Mouse (Mus musculus) cerebellum, adult 11-12 months (tissue): ENCODE measurements at regions not wholly inside any gene's neighbourhood (a gene's known extent, or its start where the extent isn't known, plus 50 kb on each side); places are given as distances from the start of the nearest gene placed in this dataset.

Experiments
- DNase-seq: peaks from one replicate; pipeline ENCODE4 v3.0.0; 2022

DNA sequence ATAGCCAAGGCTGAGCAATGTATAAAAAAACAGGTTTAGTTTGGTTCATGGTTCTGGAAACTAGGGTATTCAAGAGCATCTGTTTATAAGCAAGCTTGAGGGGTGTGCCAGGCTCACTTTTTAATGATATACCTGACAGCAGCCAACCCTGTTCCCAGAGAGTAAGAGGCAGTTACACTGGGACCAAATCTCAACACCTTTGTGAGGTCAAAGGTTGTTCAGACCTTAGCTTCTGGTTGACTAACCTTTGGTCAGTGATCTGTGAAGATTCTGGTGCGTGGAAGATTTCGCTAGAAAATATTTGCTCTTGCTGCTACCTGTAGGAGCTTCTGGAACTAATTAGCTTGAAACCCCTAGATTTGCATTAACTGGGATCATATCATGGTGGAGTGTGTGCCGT, 140.8 kb downstream of the Bod1 start:
- no peak for DNase-seq

DNA sequence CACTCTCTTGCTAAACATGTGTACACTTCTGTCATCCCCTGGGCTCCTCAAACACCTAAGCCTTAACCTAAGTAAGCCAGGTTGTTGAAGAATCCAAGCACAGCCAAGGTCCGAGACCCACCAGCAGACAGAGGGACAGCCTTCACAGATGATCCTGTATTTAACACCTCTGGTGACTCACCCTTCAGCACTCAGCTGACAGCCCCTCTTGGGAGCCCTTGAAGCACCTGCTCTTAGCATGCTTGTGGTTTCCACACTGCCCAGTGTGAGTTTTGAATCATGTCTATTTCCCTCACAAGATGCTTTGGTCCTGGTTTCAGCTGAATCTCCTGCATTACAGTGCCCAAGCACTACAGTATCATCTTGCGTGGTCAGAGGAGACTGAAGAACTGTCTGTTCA, 142.0 kb downstream of the Bod1 start:
- no peak for DNase-seq

DNA sequence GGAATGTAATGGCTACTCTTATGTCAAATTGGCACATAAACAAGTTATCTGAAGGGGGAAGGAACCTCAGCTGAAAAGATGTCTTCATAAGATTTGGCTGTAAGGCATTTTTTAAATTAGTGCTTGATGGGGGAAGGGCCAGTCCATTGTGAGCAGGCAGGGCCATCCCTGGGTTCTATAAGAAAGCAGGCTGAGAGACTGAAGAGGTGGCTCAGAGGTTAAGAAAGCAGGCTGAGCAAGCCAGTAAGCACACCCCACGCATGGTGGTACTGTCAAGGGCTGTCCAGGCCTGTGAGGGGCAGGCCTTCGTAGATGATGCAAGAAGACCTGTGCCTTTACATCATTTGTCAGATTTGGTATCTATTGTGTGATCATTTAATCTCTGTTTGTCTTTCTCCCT, 147.0 kb downstream of the Bod1 start:
- DNase-seq: no peak

DNA sequence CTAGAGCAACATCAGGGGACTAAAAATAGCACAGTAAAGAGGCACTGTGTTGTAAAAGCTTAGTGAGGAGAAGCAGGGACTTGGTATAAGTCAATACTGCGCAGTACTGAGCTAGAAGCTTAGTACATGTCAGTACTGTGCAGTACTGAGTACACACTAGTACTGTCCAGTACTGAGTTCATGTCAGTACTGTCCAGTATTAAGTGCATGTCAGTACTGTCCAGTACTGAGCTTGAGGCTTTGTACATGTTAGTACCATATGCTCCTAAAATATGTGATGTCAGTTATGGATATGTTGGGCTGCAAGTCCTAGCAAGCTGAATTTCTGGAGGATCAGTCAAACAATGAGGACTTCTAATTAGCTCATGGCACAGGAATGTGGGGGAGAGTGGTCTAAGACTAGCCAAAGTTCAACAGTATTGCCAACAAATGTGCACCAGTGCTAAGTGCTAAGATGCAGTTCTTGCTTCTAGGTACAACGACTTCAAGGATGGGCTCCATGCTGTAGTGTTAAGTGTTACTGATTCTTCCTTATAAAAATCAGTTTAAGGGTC, 147.5 kb downstream of the Bod1 start:
- no peak for DNase-seq

DNA sequence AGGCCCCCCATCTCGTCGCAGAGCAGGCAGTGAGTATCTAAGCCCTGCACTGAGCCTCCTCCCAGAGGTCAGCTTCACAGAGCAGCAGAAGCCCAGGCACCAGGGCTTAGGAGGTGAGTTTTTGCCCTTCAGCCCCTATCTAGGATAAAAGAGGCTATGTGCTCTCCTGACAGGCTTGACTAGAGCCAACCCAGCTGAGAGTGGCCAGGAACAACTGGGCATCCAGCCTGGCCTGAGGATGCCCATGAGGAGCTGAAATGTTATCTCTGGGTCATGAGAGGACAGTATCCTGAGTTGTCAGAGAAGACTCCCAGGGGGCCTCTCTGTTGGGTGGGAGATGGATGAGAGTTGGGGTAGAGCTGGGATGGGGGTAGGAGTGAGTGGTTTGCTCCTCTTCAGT, 149.6 kb downstream of the Bod1 start:
- no peak for DNase-seq

DNA sequence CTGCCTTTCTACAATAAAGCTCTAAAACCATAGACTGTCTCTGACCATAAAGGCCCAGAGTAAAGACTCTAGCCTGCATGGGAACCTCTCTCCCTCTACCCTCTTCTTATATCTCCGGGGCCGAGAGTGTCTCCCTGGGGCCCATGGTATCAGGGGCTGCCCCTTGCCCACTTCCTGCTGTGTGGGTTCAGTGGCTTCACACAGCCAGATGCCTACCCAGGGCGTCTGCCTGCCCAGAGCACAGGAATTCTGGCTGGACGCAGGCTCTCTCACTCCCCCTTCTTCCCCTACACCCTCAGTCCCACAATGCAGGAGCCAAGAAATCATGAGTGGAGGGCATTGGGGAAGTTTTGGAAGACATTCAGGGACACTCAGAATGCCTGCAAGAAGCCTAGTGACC, 150.8 kb downstream of the Bod1 start:
- DNase-seq: no peak

DNA sequence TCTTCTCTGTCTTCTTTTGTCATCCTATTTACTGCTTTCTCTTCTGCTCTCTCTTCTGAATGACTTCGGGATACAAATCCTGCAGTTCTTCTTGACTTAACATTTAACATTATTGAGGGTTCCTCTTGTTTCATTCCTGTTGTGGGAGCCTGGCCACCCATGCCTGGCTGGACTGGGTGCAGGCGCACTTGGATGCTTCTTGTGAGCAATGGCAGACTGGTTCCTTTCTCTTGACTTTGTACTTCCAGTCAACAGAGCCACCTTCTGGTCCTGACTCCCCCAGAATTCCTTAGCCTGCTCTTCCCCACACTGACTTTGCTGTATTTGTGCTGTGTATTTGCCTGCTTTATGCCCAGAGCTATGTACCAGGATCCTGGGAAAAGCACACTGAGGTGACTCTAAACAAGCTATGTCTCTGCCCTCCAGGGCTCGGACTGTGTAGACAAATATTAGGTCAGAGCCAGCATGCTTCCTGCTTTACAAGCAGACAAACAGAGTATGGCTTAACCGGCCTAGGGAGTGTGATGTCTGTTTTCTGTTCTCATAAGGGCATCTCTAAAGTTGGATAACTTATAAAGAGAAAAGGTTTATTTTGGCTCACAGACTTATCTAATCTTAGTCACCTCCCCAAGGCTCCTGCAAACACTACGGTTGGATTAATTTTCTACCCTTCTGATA, 133.5 kb upstream of the Stc2 start:
- DNase-seq: no peak

DNA sequence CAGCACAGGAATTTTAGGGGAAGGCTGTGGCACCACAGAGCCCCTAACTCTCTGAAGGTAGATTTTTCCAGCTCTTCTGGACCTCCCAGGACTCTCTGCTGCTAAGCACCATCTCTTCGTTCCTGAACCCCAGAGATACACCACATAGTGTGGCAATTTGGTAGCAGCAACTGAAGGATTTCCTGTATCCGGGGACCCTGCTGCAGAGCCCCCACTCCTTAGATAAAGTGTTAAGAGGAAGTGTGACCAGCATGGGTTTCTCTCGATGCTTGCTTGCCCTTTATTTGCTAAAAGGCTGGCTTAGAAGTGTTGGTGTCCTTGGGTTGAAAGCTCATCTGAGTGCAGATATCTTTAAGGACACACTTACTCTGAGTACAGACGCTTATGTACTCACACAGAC, 115.6 kb upstream of the Stc2 start:
- no peak for DNase-seq

DNA sequence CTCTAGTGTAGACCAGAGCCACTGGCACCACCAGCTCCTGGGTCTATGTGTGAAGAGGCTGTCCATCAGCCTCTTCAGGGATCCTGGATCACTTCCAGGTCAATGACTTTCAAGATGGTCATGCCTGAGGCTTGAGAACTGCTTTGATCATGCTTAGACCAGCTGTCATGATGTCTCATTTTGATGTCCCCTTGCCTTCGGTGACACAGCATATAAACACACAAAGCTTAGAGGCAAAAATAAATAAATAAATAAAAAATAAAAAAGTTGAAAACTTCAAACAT, 111.1 kb upstream of the Stc2 start:
- DNase-seq: no peak

DNA sequence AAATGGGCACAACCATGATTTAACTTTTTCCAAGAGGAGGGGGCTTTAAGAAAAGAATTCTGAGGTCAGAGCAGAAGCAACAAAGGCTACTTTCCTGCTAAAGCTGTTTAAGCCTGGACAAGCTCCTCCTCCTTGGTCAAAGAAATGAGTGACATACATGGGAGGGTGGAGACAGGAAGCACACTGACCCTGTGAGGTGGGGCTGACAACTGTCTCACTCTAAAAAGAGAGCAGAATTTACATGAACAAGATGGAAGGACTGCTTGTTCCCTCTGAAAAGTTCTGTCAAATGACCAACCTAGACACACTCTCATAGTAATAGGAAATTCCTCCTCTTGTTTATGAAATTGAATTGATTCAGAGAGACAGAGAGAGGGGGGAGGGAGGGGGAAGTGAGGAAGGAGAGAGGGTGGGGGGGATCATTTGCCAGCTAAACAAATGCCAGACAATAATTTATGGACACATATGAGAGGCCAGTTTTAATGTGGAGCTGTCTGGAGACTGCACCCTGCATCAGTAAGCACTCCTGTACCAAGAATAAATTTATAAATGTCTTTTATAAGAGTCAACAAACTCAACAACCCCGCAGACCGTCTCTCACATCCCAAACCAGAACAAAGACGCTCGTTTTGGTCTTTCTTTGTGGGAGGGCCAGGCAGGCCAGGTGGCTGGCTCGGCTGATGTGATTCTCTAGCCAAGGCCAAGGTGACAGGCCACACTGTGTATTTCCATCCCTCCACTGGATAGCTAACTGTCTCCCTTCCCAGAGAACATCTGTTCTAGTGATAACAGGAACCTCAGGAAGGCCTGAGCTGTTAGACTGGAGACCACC, 110.6 kb upstream of the Stc2 start:
- no peak for DNase-seq

DNA sequence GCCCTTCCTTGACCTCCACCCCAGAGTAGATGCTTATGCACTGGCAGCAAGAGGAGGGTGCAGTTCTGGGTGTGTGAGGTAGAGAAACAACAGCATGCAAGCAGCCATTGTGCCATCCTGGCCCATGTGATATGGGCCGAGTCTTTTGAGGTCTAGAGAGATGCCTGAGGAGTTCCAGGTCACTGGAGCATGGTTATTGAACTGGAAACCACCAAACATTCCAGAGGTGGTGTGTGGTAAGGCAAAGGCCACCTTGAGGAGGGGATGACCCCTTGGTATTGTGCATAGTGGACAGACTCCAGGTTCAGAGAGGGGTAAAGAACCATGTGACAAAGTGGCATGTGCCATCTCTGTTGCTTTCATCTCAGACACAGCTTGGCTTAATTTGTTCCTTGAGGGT, 107.9 kb upstream of the Stc2 start:
- DNase-seq: no peak

DNA sequence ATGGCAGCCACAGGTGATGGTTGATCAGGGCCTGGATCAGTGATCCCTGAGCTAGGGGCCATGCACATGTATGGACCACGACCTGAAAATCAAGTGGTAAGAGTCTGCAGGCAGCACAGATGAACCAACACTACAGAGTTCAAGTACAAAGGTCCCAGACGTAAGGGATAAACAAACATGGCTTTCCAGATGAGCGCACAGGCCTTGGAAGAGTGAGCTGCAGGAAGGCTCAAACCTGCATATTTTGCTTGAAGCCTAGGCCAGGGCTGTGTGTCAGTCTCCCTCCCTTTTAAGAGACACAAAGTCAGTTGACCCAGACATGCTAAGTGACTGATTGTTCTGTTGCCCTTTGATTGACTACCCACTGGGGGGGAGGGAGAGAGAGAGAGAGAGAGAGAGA, 107.2 kb upstream of the Stc2 start:
- no peak for DNase-seq

DNA sequence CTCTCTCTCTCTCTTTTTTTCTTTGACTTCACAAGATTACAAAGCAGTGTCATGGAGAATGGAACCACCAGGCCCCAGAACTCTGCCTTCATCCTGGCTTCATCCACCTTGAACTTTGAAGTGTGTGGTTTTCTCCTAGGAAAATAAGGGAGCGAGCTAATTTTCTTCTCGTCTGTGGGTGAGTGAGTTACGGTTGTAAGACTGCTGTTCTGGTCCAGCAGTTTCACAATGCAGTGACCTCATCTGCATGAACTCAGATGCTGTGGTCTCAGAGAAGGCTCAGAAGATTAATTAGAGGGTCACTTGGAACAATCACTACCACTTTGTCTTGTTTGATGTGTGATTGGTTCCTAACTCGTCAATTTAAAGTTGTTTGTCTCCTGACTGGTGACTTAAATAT, 103.1 kb upstream of the Stc2 start:
- DNase-seq: no peak

DNA sequence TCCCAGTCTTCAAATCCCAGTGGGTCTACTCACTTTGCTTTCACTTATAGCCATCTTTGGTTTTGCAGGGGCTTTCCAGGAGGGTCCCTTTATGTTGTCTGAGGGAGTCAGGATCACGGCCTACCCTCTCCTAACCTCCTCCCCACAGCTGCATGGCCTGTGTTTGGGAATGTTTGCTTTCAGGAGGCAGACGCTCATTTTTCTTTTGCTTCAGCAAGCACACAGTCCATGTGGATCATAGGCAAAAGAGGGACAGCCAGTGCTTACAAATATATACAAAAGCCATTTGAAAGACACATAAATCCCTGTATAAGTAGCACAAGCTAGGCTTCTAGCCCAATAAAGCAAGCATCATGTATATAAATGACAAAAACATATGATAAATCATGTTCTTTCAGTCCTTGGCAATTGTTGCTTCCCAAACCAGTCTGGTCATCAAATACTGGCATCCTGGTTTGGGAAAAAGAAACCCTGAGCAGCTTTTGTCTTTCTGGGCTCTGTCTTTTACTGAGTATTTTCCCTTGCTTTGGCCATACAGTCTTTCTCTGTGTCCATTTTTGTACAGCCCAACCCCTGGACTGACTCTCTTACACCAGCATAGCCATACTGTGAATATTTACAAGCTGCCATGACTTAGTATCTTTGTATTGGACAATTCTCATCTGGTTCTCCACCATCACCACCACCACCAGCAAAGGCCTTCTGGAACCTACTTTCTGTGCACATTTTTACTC, 101.0 kb upstream of the Stc2 start:
- DNase-seq: no peak

DNA sequence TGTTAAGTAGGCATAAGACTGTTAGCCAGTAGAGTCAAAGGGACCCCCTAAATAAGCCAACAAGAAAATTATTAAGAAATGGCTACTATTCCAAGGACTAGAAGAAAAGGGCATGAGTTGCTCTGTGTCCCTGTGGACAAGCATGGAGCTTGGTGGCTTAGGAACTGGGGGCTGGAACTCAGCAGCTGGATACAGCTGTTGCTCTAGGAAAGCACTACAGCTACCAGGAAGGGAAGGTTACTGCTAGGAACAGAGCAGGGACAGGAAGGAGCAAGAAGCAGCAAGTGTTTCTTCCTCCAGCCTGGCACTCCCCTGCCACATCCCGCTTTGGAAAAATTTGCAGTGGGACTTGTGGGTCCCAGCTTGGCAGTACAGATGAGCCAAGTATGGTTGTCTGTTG, 95.0 kb upstream of the Stc2 start:
- DNase-seq: no peak

DNA sequence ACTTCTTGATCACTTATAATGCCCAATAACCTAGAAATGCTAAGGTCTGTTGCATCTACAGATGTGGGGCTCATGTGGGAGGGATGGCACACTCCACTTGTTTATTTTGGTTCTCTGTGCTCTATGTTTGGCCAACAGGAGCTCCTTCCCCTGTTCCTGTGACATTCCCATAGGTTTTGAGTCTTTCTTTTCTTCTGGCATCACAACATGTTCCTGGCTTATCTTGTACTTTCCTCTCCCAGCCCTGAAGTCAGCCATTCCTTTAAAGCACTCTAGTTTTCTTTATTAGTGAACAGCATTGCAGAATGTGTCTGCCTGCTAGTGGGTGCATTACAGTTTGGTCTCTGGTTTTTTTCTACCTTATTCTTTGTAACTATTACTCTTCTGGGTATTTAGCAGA, 92.6 kb upstream of the Stc2 start:
- DNase-seq: no peak

DNA sequence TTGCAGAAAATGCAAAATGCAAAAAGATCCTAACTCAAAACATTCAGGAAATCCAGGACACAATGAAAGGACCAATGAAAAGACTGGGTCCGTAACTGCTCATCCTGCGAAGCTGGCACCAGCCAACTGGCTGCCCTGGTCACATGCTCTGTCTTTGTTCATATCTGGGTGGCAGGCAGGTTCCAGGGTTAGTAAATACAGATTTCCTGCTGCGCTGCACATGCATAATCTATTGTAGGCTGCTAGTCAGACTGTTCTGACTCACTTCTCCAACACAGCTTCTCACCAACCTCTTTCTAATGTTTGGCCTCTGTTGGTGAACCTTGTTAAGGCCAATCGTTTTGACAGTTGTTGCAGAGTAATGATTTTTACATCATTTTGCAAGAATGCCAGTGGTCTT, 92.0 kb upstream of the Stc2 start:
- no peak for DNase-seq

DNA sequence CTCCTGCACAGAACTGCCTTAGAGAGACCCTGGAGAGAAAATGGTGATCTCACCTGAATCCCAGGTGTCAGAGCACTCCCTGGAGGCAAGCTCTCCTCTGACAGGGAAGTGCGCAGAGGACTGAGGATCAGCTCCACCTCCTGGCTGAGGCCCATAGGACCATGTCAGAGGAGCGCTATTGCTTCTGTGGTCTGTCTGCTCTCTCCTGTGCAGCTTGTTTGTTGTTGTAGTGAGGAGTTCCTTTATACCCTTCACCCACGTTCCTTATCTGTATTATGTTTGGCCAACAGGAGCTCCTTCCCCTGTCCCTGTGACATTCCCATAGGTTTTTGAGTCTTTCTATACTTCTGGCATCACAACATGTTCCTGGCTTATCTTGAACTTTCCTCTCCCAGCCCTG, 91.5 kb upstream of the Stc2 start:
- DNase-seq: no peak

DNA sequence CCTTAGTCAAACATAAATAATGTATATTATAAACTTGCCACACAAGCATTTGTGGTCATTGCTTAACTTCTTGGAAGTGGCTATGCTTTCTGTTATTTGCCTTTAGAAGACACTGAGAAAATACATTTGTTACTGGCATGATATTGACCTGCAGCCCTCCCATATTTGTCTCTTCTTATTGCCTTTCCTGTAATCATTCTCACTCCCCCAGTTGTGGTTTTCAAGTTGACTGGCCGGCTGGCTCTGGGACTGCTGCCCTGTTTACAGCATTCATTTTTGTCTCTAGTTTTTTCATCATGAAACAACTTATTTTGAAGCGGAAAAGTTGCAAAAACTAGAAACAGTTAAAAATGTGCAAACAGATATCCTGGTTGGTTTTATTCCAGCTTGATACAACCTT, 57.5 kb upstream of the Stc2 start:
- DNase-seq: no peak
